Mouse (Mus musculus) thymus, adult 2 months (tissue): ENCODE measurements around the gene Tcam1. TPM values are rescaled to one million over a fixed set of nuclear protein-coding genes. Genes with fewer than 3 reads are reported as not detected.

Experiments
- DNase-seq: peaks from one replicate; pipeline ENCODE4 v3.0.0; 2021
- H3K27ac ChIP-seq: fragments of 200-500 bp; 2 replicates; pipeline ENCODE4 v1.5.1; 2012; ENCODE audit warnings: low read length, control low read depth; ENCODE audit not compliant: control insufficient read depth, insufficient read depth
- H3K27me3 ChIP-seq: fragments of 200-500 bp; 2 replicates; pipeline ENCODE4 v1.6.1; 2012; ENCODE audit warnings: mild to moderate bottlenecking, low read length, moderate library complexity, mixed read lengths; ENCODE audit not compliant: control insufficient read depth, insufficient read depth
- H3K36me3 ChIP-seq: fragments of 200-500 bp; 2 replicates; pipeline ENCODE4 v1.6.1; 2012; ENCODE audit warnings: mild to moderate bottlenecking, low read length, moderate library complexity; ENCODE audit not compliant: control insufficient read depth, insufficient read depth
- H3K4me1 ChIP-seq: fragments of 200-500 bp; replicated peaks from 2 replicates; pipeline ENCODE4 v1.6.1; 2012; ENCODE audit warnings: low read length; ENCODE audit not compliant: control insufficient read depth, insufficient read depth
- H3K4me3 ChIP-seq: fragments of 200-500 bp; 2 replicates; pipeline ENCODE4 v1.5.1; 2012; ENCODE audit warnings: mild to moderate bottlenecking, low read length, control low read depth, moderate library complexity; ENCODE audit not compliant: control insufficient read depth, insufficient read depth
- CTCF ChIP-seq: fragments of 200-500 bp; IDR thresholded peaks from 2 replicates; pipeline ENCODE4 v1.5.1; 2012; ENCODE audit warnings: mild to moderate bottlenecking, control low read depth, low read length, moderate library complexity, borderline replicate concordance; ENCODE audit not compliant: control insufficient read depth, poor library complexity, insufficient read depth; ENCODE audit errors: extremely low read depth
- POLR2A ChIP-seq: fragments of 200-500 bp; IDR thresholded peaks from 2 replicates; pipeline ENCODE4 v1.6.1; 2012; ENCODE audit warnings: mild to moderate bottlenecking, low read length, control low read depth, moderate library complexity; ENCODE audit not compliant: control insufficient read depth, poor library complexity, insufficient read depth; ENCODE audit errors: extremely low read depth
- WGBS: fragments of 180-500 bp; shearing (Covaris S2); methylation state at CpG from one replicate; pipeline ENCODE4 v1.1.7; 2018; 5-methylcytosine and 5-hydroxymethylcytosine counted together
- polyA plus RNA-seq: library from polyadenylated mRNA; depleted of rRNA; stranded (reverse); fragments of >200 nt; gene quantifications from 2 replicates; pipeline ENCODE4 v1.2.3, GENCODE M21; 2012; rRNA removed

Gene Tcam1
- polyA plus RNA-seq, 1 experiment = 0.47 TPM

- H3K27ac ChIP-seq = no peak overlapping the region
- no peaks in the 10 kb centered on the region for H3K36me3 ChIP-seq
- no peak overlapping the region for H3K4me3 ChIP-seq
- WGBS = 87% methylated on average over 5 of the region's 5 CpGs
- no peaks in the 10 kb centered on the region for H3K4me1 ChIP-seq
- TF ChIP-seq POLR2A (no peak), CTCF (no peak)
- no peaks in the 10 kb centered on the region for H3K27me3 ChIP-seq
- no peak for DNase-seq
Observed at GRCm38 (mm10) chr11:106338029-106338428, 61.6 kb downstream of the Tcam1 start.

Other genes with a start within 250 kb of the Tcam1 start
- gene Dcaf7, start 239.8 kb upstream of the Tcam1 start, polyA plus RNA-seq = 79.1 and 85.0 TPM in 2 replicates
- gene Taco1, start 210.6 kb upstream of the Tcam1 start, polyA plus RNA-seq = 14.9 and 18.4 TPM in 2 replicates
- 45.6 and 46.0 TPM in 2 replicates for gene Map3k3, start 192.1 kb upstream of the Tcam1 start, polyA plus RNA-seq
- gene Gm10840, start 115.8 kb upstream of the Tcam1 start, polyA plus RNA-seq = not detected in 2 replicates
- 569 and 594 TPM in 2 replicates for gene Limd2, start 115.8 kb upstream of the Tcam1 start, polyA plus RNA-seq
- 40.3 and 40.5 TPM in 2 replicates for gene Strada, start 74.5 kb upstream of the Tcam1 start, polyA plus RNA-seq
- 15.5 and 16.9 TPM in 2 replicates for gene Ccdc47, start 60.3 kb upstream of the Tcam1 start, polyA plus RNA-seq
- gene Ddx42, start 59.7 kb upstream of the Tcam1 start, polyA plus RNA-seq = 16.7 and 19.9 TPM in 2 replicates
- gene Ftsj3, start 20.6 kb upstream of the Tcam1 start, polyA plus RNA-seq = 23.7 and 25.3 TPM in 2 replicates
- gene Psmc5, start 20.5 kb upstream of the Tcam1 start, polyA plus RNA-seq = 53.9 and 56.1 TPM in 2 replicates
- gene Smarcd2, start 3.7 kb upstream of the Tcam1 start, polyA plus RNA-seq = 552 and 570 TPM in 2 replicates
- 0.74 and 1.7 TPM in 2 replicates for gene Gh, start 25.2 kb downstream of the Tcam1 start, polyA plus RNA-seq
- gene Cd79b, start 38.1 kb downstream of the Tcam1 start, polyA plus RNA-seq = 33.2 and 39.6 TPM in 2 replicates
- 0.92 and 1.2 TPM in 2 replicates for gene Scn4a, start 76.6 kb downstream of the Tcam1 start, polyA plus RNA-seq
- gene Prr29, start 88.8 kb downstream of the Tcam1 start, polyA plus RNA-seq = 30.1 and 31.1 TPM in 2 replicates
- 185 and 222 TPM in 2 replicates for gene Icam2, start 111.4 kb downstream of the Tcam1 start, polyA plus RNA-seq
- gene Ern1, start 211.2 kb downstream of the Tcam1 start, polyA plus RNA-seq = 18.1 and 21.9 TPM in 2 replicates